Mouse (Mus musculus): Measurements from ENCODE around the gene Mtus2. TPM values are rescaled to one million over a fixed set of nuclear protein-coding genes. Genes with fewer than 3 reads are reported as not detected.

Gene Mtus2
- polyA plus RNA-seq, 1 experiment from 2014 or later: 17.9 TPM

DNA sequence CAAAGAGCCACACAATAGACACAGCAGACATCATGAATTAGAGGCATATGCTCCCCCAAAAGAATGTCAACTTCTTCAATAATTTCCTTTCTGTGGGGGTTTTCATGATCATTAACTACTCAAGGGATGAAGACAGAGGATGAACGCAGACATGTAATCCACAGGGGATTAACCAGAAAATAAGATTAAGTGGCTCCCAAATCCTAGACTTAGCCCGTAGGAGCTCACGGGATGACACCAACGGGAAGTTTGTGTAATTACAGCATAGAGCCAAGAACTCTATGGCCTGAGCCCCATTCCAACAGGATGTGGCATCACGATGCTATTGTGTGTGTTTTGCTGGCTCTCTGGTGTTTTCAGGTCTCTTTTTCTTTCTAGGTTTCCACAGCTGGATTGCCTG lies 12.4 kb downstream of the Mtus2 start:
- ATAC-seq: no peak
- H3K4me2 ChIP-seq (ENCODE audit: low read length): no peak overlapping the region
- WGBS: 87% methylated on average over 5 of the region's 5 CpGs
- no peak overlapping the region for H3K27ac ChIP-seq (ENCODE audit: low read length)
- no peaks in the 10 kb centered on the region for H3K36me3 ChIP-seq (ENCODE audit: control insufficient read depth, insufficient read depth)
- no peaks in the 10 kb centered on the region for H3K4me1 ChIP-seq (replicated peaks; ENCODE audit: control insufficient read depth, insufficient read depth, low read length)
- no peaks in the 10 kb centered on the region for H3K9me3 ChIP-seq (ENCODE audit: control insufficient read depth, low read length)
- no peak overlapping the region for H3K9ac ChIP-seq (replicated peaks; ENCODE audit: low read depth, low read length)
- H3K4me3 ChIP-seq (replicated peaks; ENCODE audit: low read length): no peak overlapping the region
- H3K27me3 ChIP-seq (replicated peaks; ENCODE audit: control insufficient read depth, insufficient read depth, low read length): no peaks in the 10 kb centered on the region

DNA sequence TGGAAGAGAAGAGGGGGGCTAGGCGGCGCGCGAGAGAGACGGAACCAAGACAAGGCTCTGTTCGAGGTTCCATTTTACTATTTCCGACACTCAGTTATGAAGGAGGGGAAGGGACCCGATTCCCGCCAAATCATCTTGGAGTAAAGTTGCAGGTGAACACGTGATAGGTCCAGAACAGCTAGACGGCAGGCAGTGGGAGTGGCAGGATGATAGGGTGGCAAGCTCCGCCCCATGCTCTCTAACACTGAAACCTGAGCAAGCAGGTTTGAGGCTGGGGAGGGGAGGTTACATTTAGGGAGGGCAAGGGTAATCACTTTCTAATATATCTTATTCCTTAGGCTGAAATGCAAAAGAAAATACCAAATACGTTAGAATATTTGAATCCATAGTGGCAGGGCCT lies 18.9 kb downstream of the Mtus2 start:
- Histone ChIP-seq H3K4me3 (replicated peaks; ENCODE audit: low read length) (no peak overlapping the region), H3K9ac (replicated peaks; ENCODE audit: low read depth, low read length) (no peak overlapping the region), H3K27me3 (replicated peaks; ENCODE audit: control insufficient read depth, insufficient read depth, low read length) (no peaks in the 10 kb centered on the region), H3K4me1 (replicated peaks; ENCODE audit: control insufficient read depth, insufficient read depth, low read length) (no peaks in the 10 kb centered on the region), H3K36me3 (ENCODE audit: control insufficient read depth, insufficient read depth) (no peaks in the 10 kb centered on the region), H3K4me2 (ENCODE audit: low read length) (no peak overlapping the region), H3K9me3 (ENCODE audit: control insufficient read depth, low read length) (no peaks in the 10 kb centered on the region), H3K27ac (ENCODE audit: low read length) (no peak overlapping the region)
- no peak for ATAC-seq
- WGBS: 65% methylated on average over 13 of the region's 13 CpGs

GRCm38 (mm10) chr5:147980606-147981005 lies 23.5 kb downstream of the Mtus2 start:
- Histone ChIP-seq H3K4me1 (replicated peaks; ENCODE audit: control insufficient read depth, insufficient read depth, low read length) (no peaks in the 10 kb centered on the region), H3K4me2 (ENCODE audit: low read length) (no peak overlapping the region), H3K9ac (replicated peaks; ENCODE audit: low read depth, low read length) (no peak overlapping the region), H3K27me3 (replicated peaks; ENCODE audit: control insufficient read depth, insufficient read depth, low read length) (no peaks in the 10 kb centered on the region), H3K9me3 (ENCODE audit: control insufficient read depth, low read length) (no peaks in the 10 kb centered on the region), H3K36me3 (ENCODE audit: control insufficient read depth, insufficient read depth) (no peaks in the 10 kb centered on the region), H3K4me3 (replicated peaks; ENCODE audit: low read length) (no peak overlapping the region), H3K27ac (ENCODE audit: low read length) (no peak overlapping the region)
- WGBS: 84% methylated on average over 13 of the region's 13 CpGs
- no peak for ATAC-seq

DNA sequence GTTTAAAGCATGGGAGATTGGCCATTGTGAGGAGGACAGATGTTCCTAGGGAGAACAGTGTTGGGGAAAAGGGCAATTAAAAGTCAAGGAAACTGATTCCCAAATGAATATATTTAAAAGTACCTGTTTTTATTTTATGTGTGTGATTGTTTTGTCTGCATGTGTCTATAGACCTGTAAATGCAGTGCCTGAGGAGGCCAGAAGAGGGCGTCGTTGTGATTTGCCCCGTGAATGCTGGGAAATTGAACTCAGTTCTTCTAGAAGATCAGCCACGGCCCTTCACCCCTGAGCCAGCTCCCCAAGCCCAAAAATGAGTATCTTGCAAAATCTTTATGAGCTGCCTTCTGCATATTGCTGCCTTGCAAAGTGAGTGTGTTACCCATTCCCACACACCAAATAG lies 33.2 kb downstream of the Mtus2 start:
- no peaks in the 10 kb centered on the region for H3K27me3 ChIP-seq (replicated peaks; ENCODE audit: control insufficient read depth, insufficient read depth, low read length)
- H3K9me3 ChIP-seq (ENCODE audit: control insufficient read depth, low read length): peaks cover 2% of the 10 kb centered on the region; the same call in 1 of the 2 replicates
- H3K27ac ChIP-seq (ENCODE audit: low read length): no peak overlapping the region
- no peak overlapping the region for H3K4me3 ChIP-seq (replicated peaks; ENCODE audit: low read length)
- no peaks in the 10 kb centered on the region for H3K36me3 ChIP-seq (ENCODE audit: control insufficient read depth, insufficient read depth)
- H3K9ac ChIP-seq (replicated peaks; ENCODE audit: low read depth, low read length): no peak overlapping the region
- ATAC-seq: no peak
- H3K4me2 ChIP-seq (ENCODE audit: low read length): no peak overlapping the region
- H3K4me1 ChIP-seq (replicated peaks; ENCODE audit: control insufficient read depth, insufficient read depth, low read length): no peaks in the 10 kb centered on the region
- 82% methylated on average over 4 of the region's 4 CpGs for WGBS

DNA sequence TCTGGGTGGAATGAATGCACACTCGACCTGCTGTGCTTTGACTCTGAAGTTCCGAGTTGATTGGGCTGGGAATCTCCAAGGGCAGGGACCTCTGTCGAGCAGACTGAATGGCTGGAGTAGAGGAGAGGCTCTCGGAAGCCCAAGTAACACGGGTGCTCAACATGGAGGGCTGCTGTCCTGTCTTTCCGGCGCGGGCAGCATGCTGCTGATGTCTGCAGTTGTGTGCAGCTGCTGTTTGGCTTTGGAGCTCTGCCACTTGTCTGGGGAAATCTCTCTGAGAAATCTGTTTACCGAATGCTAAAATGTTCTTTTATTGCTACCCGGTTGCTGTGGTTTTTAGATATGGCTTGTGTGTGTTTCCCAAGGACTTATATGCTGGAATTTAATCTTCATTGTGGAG lies 33.7 kb downstream of the Mtus2 start:
- Histone ChIP-seq H3K27me3 (replicated peaks; ENCODE audit: control insufficient read depth, insufficient read depth, low read length) (no peaks in the 10 kb centered on the region), H3K27ac (ENCODE audit: low read length) (no peak overlapping the region), H3K4me3 (replicated peaks; ENCODE audit: low read length) (no peak overlapping the region), H3K9ac (replicated peaks; ENCODE audit: low read depth, low read length) (no peak overlapping the region), H3K36me3 (ENCODE audit: control insufficient read depth, insufficient read depth) (no peaks in the 10 kb centered on the region), H3K4me1 (replicated peaks; ENCODE audit: control insufficient read depth, insufficient read depth, low read length) (no peaks in the 10 kb centered on the region), H3K4me2 (ENCODE audit: low read length) (no peak overlapping the region), H3K9me3 (ENCODE audit: control insufficient read depth, low read length) (peaks cover 2% of the 10 kb centered on the region; the same call in 1 of the 2 replicates)
- WGBS: 82% methylated on average over 10 of the region's 10 CpGs
- ATAC-seq: no peak

DNA sequence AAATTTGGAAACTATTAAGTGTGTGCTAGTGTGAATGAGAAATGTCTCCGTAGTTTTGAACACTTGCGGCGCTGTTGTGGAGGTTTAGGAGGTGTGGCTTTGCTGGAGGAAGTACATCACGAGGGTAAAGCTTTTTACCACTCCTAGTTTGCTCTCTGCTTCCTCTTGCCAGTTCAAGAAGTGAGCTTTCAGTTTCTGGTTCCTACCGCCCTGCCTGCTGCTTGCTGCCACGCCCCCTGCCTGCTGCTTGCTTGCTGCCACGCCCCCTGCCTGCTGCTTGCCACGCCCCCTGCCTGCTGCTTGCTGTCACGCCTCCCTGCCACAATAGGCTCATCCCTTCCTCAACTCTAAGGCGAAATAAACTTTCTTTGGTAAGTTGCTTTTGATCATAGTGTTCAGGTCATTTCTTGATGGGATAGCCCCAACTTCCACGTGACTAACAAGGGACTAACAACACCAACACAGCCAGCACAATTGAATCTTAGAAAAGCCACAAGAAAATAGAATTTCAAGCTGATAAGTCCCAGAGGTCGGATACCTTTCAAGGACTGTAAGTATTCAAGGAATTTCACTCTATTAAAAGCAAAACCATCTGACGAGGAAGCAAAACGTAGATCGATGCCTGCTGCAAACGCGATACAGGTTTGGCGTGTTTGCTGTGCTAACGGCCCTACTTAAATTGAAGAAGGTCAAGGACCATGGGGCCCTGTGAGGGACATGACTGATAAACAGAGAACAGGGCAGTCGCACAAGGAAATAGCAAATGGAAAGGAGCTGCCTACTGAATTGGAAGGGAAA lies 35.7 kb downstream of the Mtus2 start:
- no peak overlapping the region for H3K27ac ChIP-seq (ENCODE audit: low read length)
- H3K36me3 ChIP-seq (ENCODE audit: control insufficient read depth, insufficient read depth): no peaks in the 10 kb centered on the region
- no peak overlapping the region for H3K9ac ChIP-seq (replicated peaks; ENCODE audit: low read depth, low read length)
- WGBS: 26% methylated on average over 20 of the region's 20 CpGs
- H3K4me1 ChIP-seq (replicated peaks; ENCODE audit: control insufficient read depth, insufficient read depth, low read length): no peaks in the 10 kb centered on the region; the same call in 1 of the 2 replicates
- no peak overlapping the region for H3K4me3 ChIP-seq (replicated peaks; ENCODE audit: low read length)
- no peaks in the 10 kb centered on the region for H3K27me3 ChIP-seq (replicated peaks; ENCODE audit: control insufficient read depth, insufficient read depth, low read length)
- no peaks in the 10 kb centered on the region for H3K9me3 ChIP-seq (ENCODE audit: control insufficient read depth, low read length)
- ATAC-seq: no peak
- no peak overlapping the region for H3K4me2 ChIP-seq (ENCODE audit: low read length)

DNA sequence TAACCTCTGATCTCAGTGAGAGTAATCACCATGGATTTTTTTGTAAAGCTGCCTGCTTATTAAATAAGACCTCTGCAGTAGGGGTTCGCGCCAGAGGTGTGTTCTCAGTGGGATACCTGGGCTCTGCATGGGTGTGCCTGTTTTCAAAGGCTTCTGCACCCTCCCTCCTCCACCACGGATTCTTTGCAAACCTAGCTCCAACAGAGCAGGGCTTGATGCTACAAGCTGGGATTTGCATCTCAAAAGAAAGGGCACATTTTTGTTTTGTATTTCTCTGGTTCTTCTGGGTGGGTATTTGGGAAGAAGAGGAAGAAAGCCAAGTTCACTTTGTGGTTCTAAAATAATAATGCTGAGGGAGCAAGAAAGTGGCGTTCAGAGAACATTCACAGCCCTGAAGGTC lies 48.1 kb downstream of the Mtus2 start:
- Histone ChIP-seq H3K27me3 (replicated peaks; ENCODE audit: control insufficient read depth, insufficient read depth, low read length) (no peaks in the 10 kb centered on the region), H3K9ac (replicated peaks; ENCODE audit: low read depth, low read length) (no peak overlapping the region), H3K4me1 (replicated peaks; ENCODE audit: control insufficient read depth, insufficient read depth, low read length) (no peaks in the 10 kb centered on the region), H3K36me3 (ENCODE audit: control insufficient read depth, insufficient read depth) (no peaks in the 10 kb centered on the region), H3K9me3 (ENCODE audit: control insufficient read depth, low read length) (no peaks in the 10 kb centered on the region), H3K27ac (ENCODE audit: low read length) (no peak overlapping the region), H3K4me3 (replicated peaks; ENCODE audit: low read length) (no peak overlapping the region), H3K4me2 (ENCODE audit: low read length) (no peak overlapping the region)
- 23% methylated on average over 4 of the region's 4 CpGs for WGBS
- ATAC-seq: no peak

- WGBS: 80% methylated on average over 5 of the region's 5 CpGs
Observed at GRCm38 (mm10) chr5:148012156-148012555, 55.0 kb downstream of the Mtus2 start.

DNA sequence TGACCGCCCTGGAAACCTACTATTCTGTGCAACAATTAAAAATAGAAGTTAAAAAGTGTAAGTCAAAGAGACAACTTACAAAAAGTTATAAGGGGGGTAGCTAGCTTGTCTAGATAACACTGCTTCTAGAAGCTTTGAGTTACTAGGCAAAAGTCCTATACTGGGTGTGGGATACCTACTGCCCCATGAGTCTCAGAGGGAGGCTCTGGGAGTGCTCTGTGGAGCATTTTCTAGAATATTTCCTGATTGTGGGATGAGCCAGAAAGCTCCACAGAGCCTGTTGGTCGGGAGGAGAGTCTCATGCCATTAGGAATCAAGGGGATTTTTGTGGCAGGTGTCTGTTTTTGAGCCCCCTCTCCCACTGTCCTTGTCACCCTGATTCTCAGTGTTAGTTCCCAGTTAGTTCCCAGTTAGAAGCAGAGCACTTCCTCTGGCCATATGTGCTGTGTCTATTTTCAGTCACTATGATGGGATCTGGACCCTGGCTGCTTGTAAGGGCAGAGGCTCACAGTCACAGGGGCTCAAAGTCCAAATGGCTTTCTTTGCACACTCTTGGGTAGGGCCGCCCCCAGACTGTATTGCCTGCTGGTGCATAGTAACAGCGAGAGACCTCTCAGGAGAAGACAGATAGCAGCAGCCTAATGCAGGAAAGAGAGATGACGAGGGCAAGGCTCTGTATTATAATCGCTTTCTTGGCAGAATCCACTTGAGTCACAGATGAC lies 57.2 kb downstream of the Mtus2 start:
- no peaks in the 10 kb centered on the region for H3K27me3 ChIP-seq (replicated peaks; ENCODE audit: control insufficient read depth, insufficient read depth, low read length)
- no peaks in the 10 kb centered on the region for H3K9me3 ChIP-seq (ENCODE audit: control insufficient read depth, low read length)
- no peaks in the 10 kb centered on the region for H3K36me3 ChIP-seq (ENCODE audit: control insufficient read depth, insufficient read depth)
- no peak overlapping the region for H3K4me2 ChIP-seq (ENCODE audit: low read length)
- no peak overlapping the region for H3K27ac ChIP-seq (ENCODE audit: low read length)
- ATAC-seq: no peak
- no peak overlapping the region for H3K4me3 ChIP-seq (replicated peaks; ENCODE audit: low read length)
- no peak overlapping the region for H3K9ac ChIP-seq (replicated peaks; ENCODE audit: low read depth, low read length)
- no peaks in the 10 kb centered on the region for H3K4me1 ChIP-seq (replicated peaks; ENCODE audit: control insufficient read depth, insufficient read depth, low read length)
- WGBS: 81% methylated on average over 6 of the region's 6 CpGs

More at GRCm38 (mm10) chr5:148012156-148012555, 55.0 kb downstream of the Mtus2 start:
- H3K9me3 ChIP-seq (ENCODE audit: control insufficient read depth, low read length): no peaks in the 10 kb centered on the region
- H3K4me1 ChIP-seq (replicated peaks; ENCODE audit: control insufficient read depth, insufficient read depth, low read length): no peaks in the 10 kb centered on the region
- no peak overlapping the region for H3K4me3 ChIP-seq (replicated peaks; ENCODE audit: low read length)
- no peak overlapping the region for H3K27ac ChIP-seq (ENCODE audit: low read length)
- H3K36me3 ChIP-seq (ENCODE audit: control insufficient read depth, insufficient read depth): no peaks in the 10 kb centered on the region
- no peak overlapping the region for H3K4me2 ChIP-seq (ENCODE audit: low read length)
- ATAC-seq: no peak
- H3K27me3 ChIP-seq (replicated peaks; ENCODE audit: control insufficient read depth, insufficient read depth, low read length): no peaks in the 10 kb centered on the region
- H3K9ac ChIP-seq (replicated peaks; ENCODE audit: low read depth, low read length): no peak overlapping the region
